Mouse (Mus musculus) cerebral cortex, adult 2 months (tissue): ENCODE measurements around the gene Rab31.

Source experiments
- WGBS: fragments of 180-500 bp; shearing (Covaris S2); methylation state at CpG from one replicate; pipeline ENCODE4 v1.1.7; 2018; 5-methylcytosine and 5-hydroxymethylcytosine counted together

Gene Rab31

DNA sequence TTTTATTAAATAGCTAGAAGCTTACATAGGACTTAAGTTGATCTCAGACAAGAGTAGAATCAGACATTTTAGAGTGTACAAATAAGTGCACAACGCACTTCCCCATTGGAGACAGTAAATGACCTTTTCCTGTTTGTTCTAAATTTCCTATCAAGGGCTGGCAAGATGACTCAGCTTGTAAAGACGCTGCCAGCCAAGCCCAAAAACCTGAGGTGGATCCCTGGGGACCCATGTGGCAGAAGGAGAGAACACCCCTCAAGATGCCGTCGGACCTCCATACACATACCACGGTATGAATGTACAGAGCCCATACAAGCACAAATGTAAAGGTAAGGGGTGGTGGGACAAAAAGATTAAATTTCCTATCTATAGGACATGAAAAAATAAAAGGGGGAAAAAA is 35.4 kb downstream of the Rab31 start:
- 76% methylated on average over 5 of the region's 5 CpGs for WGBS

DNA sequence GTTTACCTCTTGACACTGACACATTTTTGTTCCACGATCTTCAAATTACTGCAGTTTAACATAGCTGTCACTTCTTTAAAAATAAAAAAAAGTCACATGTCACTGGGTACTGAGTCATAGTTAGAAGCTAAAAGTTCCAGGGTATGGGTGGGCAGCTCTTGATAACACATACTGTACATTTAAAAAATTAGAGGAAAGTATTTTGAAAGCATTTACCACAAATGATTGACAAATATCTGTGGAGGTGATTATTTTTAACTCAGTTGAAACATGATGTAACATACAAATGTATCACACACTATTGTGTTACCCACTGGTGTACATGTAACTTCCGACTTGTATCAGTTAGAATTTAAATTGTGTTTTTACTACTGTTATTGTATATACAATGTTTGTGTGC is 37.5 kb downstream of the Rab31 start:
- WGBS: 78% methylated on average over 2 of the region's 2 CpGs

DNA sequence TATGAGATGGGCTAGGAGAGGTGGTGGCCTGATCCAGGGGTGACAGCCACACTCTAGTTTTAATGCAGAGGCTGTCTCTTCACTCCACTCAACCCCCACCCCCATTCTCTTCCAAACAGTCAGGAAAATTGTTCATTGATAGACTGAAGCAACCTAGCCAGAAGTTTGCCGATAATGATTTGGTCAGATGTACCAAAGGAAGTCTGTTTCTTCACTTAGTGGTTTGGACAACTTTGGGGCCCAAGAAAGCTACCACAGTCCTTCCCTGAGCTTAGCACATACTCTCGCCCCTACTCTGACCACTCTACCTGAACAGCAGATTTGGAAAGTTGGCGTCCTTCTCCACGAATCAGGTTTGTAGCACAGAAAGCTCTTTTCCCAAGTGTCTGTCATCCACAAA is 39.9 kb downstream of the Rab31 start:
- 75% methylated on average over 4 of the region's 4 CpGs for WGBS

DNA sequence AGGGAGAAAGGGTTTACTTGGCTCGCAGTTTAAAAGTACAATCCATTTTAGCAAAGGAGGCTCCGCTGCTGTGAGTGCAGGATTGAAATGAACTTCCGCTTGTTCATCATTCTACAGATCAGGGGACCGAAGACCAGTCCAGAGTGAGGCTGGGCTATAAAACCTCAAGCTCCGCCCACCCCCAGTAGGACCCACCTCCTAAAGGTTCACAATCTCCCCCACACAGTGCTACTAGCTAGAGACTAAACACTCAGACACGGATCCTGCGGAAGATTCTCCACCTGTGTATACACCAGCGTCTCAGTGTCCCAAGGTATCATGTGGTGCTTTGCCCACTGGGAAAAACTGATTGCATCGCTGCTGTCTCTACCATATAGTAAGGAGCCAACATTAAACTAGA is 40.8 kb downstream of the Rab31 start:
- WGBS: 96% methylated on average over 9 of the region's 9 CpGs

DNA sequence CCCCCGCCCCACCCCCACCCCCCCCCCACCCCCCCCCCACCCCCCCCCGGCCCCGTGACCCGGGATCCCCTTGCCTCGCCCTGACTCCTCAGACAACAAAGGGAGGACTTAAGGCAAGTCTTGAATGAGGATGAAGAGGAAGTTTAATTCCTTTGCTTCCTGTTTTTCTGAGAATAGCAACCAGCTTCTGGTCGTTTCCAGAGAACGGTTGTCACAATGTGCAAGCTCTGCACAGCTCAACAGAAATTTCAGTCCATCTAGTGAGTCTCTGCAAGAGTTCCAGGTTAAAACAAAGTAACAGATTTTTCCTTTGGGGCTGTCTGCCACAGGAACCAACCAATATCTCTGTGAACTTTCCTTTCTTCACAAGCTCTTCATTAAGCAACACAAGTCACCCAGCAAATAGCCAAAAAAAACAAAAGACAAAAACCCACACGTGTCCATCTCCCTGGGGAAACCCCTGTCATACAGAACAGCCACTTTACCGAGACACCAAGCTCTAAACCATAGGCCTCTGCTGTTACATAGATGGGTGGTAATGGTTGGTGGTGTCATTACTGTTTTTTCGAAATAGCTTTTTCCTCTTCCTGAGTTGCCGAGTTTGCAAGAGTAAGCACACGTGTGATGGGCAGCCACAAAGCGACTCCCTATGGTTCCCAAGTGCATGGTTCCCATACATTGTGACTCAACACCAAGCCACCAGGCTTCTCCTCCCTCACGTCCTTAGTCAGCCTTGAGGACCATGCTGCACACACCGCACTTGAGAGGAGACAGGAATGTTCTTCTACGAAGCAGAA is 42.4 kb downstream of the Rab31 start:
- 53% methylated on average over 16 of the region's 16 CpGs for WGBS

DNA sequence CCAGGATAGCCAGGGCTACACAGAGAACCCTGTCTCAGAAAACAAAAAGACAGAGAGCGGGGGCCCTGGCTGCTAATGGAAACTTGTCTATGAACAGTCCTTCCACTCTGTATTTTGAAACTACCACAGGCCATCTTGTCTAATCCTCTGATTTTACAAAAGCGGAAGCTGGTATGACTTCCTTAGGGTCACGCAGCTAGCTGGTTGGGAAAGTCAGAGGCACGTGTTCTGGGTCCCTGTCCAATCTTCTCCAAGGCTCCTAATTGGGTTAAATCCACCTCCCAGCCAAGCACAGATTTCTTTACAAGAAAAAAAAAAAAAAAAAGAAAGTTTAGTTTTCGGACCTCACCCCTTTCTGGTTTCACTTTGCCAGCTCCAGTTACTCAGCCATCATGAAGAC is 45.8 kb downstream of the Rab31 start:
- 65% methylated on average over 5 of the region's 5 CpGs for WGBS

DNA sequence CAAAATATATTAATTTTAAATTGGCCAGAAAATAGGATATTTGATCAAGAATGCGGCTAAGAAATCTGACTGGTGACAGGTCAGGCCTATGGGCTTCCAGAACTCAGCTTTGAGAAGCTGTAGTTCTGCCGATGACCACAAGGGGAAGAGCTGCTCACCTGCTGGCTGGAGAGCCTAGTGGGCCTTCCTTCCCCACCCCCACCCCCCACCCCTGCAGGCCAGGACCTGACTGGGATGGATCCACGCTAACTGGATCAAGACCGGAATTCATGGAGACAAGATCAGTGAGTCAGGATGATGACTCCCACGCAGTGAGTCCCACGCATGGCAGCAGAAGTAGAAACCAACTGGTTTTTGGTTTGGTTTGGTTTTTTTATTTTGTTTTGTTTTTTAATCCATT is 46.3 kb downstream of the Rab31 start:
- 73% methylated on average over 6 of the region's 6 CpGs for WGBS

DNA sequence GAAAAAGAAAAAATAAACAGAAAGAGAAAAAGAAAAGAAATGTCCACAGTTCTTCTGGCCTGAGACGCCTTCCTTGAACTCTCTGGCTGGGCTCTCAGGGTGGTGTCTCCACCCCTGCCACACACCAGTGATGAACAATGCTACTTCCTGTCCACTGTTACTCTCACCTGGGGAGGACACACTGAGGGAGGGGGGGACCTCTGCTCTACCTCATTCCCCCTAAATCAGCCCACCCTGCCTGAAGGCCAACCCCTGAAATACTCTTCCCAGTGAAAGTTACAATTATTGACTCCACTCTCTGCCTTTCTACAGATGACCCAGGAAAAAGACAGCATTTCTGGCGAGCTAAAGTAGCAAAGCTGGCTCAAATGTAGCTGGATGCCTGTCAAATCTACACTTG is 46.7 kb downstream of the Rab31 start:
- 74% methylated on average over 2 of the region's 2 CpGs for WGBS

DNA sequence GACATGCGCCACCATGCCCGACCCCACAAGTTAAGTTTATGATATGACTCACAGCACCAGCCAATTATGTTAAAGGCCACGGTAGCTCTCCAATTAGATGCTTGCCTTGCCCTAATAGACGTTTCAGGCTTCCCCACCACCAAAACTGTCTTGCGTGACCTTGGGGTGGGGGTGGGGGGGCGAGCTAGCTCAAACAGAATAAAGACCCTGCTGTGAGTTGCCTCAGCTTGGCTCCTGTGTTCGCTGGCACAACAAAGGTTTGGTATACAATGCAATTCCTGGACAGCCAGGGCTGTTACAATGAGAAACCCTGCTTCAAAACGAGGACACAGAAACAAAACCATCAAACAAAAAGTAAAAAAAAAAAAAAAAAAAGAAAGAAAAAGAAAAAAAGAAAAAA is 47.2 kb downstream of the Rab31 start:
- WGBS: 56% methylated on average over 8 of the region's 8 CpGs

DNA sequence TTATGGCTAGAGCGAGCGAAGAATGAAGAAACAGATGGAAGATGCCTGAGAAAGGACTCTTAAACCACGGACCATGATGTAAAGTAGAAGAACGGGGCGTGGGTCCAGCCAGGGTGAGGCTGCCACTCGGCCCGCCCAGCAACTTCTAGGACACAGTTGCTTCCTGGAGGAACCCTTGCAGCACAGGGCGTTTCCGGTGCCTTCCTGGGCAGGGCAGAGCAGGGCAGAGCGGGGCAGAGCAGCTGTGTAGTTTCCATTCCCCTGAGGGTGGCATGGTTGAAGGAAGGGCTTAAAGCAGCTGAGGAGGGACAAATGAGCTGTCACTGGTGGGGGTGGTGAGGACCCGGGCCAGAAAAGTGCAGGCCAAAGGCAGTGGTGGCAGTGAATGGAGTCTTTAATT is 48.3 kb downstream of the Rab31 start:
- WGBS: 60% methylated on average over 11 of the region's 11 CpGs

DNA sequence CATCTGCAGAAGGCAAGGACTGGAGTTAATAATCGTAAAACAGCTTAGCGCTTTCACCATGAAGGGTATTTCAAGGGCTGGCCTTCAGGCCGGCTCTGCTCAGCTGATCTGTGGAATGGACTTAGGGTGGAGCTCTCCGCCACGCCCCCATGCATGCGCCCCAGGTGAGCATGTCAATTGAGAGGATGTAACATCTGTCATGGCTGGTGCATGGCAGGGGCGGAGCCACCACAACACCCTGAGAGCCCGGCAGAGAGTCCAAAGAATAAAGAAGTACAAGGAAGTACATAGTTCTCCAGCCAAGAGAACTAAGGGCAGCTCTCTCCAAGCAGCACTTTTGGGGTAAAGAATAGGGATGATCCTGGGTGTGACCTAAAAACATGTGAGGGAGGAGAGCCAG is 48.9 kb downstream of the Rab31 start:
- WGBS: 89% methylated on average over 8 of the region's 8 CpGs

DNA sequence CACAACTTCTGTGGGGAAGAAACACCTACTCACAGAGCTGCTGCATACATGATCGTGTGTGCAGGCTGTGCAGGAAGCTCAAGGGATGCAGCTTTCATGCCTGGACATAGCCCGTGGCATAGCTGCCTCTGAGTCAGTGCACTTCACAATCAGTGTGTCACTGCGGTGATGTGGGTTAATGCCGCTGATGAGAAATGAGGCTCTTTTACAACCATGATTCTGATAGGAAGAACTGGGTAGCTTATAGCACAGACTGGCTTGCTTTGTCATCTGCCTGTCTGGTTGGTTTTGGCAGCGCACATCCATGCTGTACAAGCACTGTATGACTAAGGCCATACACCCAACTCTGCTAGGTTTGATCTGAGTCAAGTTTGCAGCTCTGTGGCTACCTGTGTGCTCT is 52.7 kb downstream of the Rab31 start:
- 82% methylated on average over 5 of the region's 5 CpGs for WGBS

DNA sequence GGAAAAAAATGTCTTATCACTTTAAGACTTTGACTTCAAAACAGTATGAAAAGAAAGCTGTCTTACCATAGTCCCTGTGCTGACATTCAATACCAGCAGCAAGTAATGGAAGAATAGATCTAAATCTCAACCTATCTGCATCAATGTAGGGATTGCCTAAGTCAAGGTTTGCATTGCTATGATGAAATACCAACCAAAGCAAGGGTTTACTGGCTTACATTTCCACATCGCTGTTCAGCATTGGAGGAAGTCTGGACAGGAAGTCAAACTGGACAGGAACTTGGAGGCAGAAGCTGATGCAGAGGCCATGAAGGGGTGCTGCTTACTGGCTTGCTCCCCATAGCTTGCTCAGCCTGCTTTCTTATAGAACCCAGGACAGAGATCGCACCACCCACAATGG is 54.0 kb downstream of the Rab31 start:
- 91% methylated on average over 2 of the region's 2 CpGs for WGBS

DNA sequence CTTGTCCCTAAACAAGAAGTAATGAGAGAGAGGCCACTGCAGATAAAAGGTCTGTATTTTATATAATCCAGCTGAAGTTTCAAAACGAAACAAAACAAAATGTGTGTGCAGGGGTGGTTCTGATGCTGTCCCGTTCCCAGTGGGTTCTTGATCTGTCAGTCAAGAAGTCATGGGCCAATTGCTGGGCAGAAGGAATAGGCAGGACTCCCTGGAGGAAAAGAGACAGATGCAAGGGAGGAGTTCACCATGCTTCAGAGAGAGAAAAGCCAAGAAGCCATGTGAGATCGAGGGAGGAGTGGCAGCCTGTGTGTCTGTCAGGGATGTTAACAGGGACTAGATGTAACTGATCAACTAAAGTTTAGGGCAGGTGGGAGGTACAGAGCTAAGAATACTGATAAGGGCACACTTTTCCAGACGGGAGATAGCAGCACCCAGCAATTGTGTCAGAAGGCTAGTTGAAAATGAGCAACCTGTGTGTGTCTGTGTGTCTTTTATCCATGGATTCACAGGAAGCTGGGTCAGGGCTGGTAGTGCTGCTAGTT is 54.8 kb downstream of the Rab31 start:
- WGBS: 66% methylated on average over 4 of the region's 4 CpGs

DNA sequence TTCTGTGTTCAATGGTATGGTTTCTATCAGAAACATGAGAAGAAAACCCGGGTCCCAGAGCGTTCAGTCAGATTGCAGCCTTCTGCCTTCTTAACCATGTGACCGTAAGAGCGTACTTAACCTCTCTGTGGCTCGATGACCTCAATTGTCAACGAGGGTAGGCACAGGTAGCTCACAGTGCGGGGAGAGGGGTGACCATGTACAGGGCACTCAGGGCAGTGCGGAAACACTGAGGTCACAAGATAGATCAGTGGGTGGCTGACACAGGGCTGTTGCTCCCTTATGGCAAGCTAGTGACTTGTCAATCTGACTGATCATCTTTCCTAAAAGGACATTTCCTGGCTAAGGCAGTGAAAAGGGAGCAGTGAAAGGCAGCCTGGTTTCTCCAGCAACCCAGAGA is 58.5 kb downstream of the Rab31 start:
- 77% methylated on average over 8 of the region's 8 CpGs for WGBS

DNA sequence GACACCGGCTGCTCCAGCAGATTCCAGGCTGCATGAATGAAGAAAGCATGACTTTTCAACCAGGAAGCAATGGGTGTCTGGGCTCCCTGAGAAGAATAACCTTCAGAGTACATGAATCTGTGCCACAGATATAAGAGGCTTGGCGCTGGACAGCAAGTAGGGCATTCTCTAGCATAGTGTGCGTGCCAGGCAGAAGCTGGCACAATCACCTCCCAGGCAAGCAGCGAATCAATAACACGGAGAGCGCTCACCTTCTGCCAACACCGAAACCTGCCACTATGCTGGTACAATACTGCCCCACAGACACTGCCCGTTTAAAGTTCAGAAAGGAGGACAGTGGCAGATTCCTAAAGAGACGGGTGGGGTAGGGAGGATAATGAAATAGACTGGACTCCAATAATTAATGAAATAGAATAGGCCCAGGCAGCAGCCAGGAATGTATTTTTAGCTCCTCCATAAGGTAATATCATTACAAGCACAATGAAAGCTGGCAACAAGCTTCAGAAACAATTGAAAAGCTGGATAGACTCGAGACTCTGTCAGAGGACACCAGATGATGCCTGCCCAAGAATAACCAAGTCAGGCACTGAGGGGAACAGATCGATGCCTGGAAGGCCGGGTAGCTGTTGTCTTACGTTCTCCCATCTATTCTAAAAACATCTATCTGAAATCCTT is 59.6 kb downstream of the Rab31 start:
- WGBS: 60% methylated on average over 13 of the region's 13 CpGs

DNA sequence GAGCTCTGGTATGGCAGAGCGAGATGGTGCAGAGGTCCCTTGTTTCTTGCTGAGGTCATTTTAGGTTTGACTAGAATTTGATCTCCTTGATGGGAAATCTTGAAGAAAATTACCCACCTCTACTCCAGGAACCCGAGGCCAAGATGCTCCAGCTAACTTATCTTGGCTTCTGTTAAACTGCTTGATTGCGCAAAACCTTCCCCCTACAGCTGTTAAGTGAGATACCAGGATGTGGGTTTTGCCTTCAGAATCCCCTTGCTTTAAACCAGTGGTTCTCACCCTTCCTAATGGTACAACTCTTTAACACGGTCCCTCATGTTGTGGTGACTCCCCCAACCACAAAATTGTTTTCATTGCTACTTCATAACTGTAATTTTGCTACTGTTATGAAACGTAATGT is 60.8 kb downstream of the Rab31 start:
- WGBS: 98% methylated on average over 5 of the region's 5 CpGs

DNA sequence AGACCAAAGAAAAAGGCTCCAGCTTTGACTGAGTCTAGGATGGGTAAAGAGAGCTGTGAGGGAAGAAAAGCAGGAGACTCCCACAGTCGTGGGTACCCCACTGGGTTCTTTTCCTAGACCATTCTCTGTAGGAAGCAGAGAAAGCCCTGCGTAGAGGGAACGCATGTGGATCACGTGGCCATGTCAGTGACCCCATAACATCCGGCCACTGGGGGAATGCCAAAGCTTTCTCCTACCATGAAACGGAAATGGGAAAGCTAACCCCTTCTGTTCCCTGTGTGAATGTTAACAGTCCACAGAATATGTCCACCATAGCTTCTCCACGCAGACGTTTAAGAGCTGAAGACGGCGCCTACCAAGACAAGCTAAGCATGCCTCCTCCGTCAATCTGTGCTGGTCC is 62.0 kb downstream of the Rab31 start:
- 83% methylated on average over 11 of the region's 11 CpGs for WGBS

DNA sequence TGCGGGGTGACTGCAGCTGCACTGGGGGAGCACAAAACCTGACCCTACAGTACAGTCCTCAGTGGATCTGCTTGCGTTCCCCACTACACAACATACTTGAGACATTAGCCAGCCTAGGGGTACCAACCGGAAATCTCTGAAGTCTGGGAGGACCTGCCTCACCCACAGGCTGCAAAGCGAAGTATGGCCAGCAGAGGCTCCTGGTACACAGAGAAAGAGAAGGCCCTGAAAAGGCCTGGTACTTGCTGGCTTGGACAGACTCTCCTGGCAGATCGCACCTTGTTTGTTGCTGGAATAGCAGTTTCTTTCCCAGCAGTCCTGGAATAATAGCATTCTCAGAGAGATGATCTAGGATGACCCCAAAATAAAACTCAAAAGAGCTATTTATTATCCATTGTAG is 66.3 kb downstream of the Rab31 start:
- 52% methylated on average over 5 of the region's 5 CpGs for WGBS

DNA sequence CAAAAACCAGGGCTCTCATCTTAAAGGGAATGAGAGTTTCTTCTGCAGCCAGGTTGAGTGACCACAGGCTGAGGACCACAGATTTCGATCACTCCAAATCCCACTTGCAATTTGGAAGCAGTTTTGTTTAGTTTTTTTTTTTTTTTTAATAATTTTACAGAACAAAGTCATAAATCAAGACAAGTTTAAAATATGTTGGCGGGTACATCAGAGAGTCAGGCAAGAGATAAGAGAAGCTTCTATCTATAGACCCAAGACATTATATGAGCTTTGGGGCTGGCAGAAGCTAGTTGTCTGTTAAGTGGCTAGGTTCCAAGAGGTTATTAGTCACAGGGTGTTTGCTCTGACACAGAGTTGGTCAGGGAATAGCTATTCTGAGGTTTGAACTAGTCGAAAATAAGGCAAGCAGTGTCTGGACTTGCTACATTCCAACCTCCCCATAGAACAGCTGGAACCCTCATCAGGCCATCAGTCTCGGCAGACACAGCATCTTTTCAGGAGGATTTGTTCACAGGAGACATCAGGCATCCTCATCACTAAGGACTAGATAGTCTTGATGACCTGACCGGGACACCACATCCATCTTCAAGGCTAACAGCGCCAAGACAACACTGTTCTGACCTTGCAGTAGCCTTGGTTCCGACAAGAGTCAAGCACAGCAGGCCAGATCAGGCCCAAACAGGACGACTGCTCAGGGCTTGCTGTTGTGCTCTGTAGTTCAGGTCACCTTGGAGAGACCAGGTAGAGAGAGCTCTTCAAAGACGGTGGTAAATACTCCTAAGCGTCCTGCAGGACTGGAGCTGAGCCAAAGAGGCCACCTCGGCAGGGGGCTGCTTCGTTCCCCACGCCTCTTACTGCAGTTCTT is 68.8 kb downstream of the Rab31 start:
- 81% methylated on average over 13 of the region's 13 CpGs for WGBS

DNA sequence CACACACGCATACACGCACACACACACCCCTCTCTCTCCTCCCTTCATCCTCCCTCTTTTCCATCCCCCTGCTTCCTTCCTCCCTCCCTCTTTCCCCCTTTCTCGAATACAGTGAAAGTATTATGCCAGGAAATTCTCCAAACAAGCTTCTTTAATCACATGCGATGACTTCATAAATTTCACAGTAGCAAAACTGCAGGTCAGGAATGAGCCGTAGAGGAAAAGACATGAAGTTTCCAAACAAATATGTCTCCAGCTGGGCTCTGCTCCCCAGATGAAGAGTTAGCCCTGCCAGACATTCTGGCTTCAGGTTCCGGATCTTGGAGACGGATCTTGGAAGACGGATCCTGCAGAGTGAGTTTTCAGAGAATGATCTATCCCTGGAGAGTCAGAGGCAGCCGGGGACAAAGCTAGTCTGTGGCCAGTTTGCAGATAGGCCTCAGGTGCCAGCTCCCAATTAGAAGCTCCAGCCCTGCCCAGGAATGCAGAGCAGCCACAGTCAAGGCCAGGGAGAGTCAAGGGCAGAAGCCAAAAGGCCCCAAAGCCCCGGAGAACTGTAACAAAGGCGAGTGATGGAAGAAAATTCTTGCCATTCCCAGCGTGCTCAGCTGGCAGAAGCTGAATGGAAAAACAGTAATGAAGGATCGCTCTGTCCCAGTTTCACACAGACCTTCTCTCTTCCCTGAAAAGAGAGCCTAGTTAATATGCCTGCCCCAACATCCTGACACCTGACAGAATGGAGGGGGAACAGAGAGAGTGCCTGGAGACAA is 70.6 kb downstream of the Rab31 start:
- WGBS: 32% methylated on average over 13 of the region's 13 CpGs

DNA sequence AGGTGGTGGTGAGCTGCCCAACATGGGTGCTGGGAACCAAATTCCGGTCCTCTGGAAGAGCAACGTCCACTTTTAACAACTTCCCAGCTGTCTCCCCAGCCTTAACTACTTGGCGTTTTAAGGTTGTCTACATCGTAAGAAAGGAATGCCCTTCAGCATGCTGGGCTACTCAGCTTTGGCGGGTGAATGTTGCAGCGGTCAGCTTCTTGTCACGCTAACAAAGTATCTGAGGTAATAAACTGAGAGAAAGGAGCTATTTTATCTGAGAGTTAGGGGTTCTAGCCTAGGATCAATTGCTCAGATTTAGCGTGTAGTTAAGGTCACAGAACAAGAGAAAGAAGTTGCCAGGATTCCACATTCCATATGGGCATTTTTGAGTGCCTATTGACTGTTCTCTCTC is 71.2 kb downstream of the Rab31 start:
- 69% methylated on average over 8 of the region's 8 CpGs for whole genome bisulfite sequencing
